Mouse (Mus musculus): ENCODE results near the gene Anxa4. TPM values are rescaled to one million over a fixed set of nuclear protein-coding genes. Genes with fewer than 3 reads are reported as not detected.

The Anxa4 gene
- polyA plus RNA-seq, 1 experiment: 21.6 TPM

DNA sequence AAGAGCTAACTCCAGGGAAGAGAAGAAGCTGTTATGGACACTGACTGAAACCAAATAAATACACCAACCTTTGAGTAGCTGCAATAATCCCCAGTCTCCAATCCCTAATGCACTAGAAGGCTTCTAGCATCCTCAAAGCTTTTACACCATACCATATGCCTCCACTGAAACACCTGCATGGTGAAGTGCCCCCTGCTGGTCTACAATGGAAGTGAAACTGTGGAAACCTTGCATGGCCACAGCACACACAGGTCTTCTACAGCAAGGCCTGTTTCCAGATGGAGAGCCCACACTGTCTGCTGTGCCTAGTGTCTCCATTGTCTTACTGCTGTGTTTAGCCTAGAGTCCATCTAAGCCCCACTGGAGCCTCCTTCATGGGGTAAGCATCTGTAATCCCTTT lies 98.9 kb downstream of the Anxa4 start:
- no peak for TF ChIP-seq GATA1 (IDR thresholded peaks at IDR 0.05; ENCODE audit: borderline replicate concordance, low read length)
- TF ChIP-seq FLI1 (IDR thresholded peaks at IDR 0.05; ENCODE audit: low read length): no peak
- peaks cover 4% of the 10 kb centered on the region for H3K4me1 ChIP-seq
- peaks cover 90% of the 10 kb centered on the region for H3K36me3 ChIP-seq (replicated peaks; ENCODE audit: low read length)
- H3K27me3 ChIP-seq (replicated peaks): no peaks in the 10 kb centered on the region
- no peak overlapping the region for H3K4me3 ChIP-seq (replicated peaks)
- H3K9me3 ChIP-seq: no peaks in the 10 kb centered on the region

DNA sequence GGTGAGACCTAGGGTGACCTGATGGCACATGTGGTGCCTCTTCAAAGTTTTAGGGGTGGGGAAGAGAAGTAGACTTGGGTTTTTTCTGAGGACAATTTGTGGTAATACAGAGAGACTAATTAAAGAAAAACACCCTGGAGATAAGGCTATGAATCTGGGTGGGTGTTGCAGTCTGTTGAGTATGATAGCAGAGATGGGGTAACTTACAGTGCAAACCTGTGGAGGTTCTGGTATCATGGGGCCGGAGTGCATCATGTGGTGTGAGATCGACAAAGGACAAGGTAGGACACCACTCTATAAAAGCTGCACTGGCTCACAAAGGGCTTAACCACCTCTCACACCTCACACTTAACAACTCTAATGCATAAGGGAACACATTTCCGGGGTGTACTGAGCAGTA lies 103.7 kb downstream of the Anxa4 start:
- Histone ChIP-seq H3K36me3 (replicated peaks; ENCODE audit: low read length) (peaks cover 55% of the 10 kb centered on the region), H3K27me3 (replicated peaks) (no peaks in the 10 kb centered on the region)
- TF ChIP-seq GATA1 (IDR thresholded peaks at IDR 0.05; ENCODE audit: borderline replicate concordance, low read length) (no peak), FLI1 (IDR thresholded peaks at IDR 0.05; ENCODE audit: low read length) (no peak)

DNA sequence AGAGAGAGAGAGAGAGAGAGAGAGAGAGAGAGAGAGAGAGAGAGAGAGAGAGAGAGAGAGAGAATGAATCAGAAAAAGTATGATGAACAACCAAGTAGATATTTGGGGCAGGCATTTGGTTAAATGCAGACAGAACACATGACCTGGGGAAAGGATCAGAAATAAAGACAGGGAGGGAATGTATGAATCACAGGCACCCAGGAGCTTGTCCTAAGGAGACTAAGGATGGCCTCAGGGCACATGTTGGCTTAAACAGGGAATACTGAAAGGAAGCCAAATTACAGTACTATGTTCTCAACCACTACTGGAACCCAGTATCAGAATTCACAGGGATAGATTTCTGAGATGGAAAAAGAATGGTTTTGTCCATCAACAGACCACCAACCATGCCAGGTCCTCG lies 106.4 kb downstream of the Anxa4 start:
- H3K4me1 ChIP-seq: peaks cover 20% of the 10 kb centered on the region
- H3K36me3 ChIP-seq (replicated peaks; ENCODE audit: low read length): peaks cover 44% of the 10 kb centered on the region
- TF ChIP-seq GATA1 (IDR thresholded peaks at IDR 0.05; ENCODE audit: borderline replicate concordance, low read length): no peak
- H3K27me3 ChIP-seq (replicated peaks): no peaks in the 10 kb centered on the region
- no peak overlapping the region for H3K4me3 ChIP-seq (replicated peaks)
- no peaks in the 10 kb centered on the region for H3K9me3 ChIP-seq

More for the DNA sequence above, 103.7 kb downstream of the Anxa4 start:
- peaks cover 8% of the 10 kb centered on the region for H3K4me1 ChIP-seq
- H3K4me3 ChIP-seq (replicated peaks): no peak overlapping the region
- no peaks in the 10 kb centered on the region for H3K9me3 ChIP-seq

Other genes starting within 250 kb of the Anxa4 start
- gene Asprv1, start 165.4 kb downstream of the Anxa4 start, polyA plus RNA-seq (2012; ENCODE audit: insufficient read depth, low replicate concordance): 0.64 TPM in 1 of 2 replicates, not detected in the other
- 45.0 and 47.5 TPM in 2 replicates for gene Mxd1, start 124.4 kb downstream of the Anxa4 start, polyA plus RNA-seq (2012; ENCODE audit: insufficient read depth, low replicate concordance)
- gene Snrnp27, start 109.1 kb downstream of the Anxa4 start, polyA plus RNA-seq (2012; ENCODE audit: insufficient read depth, low replicate concordance): 56.3 and 375 TPM in 2 replicates
- gene Gmcl1, start 60.2 kb downstream of the Anxa4 start, polyA plus RNA-seq (2012; ENCODE audit: insufficient read depth, low replicate concordance): 4.3 and 7.1 TPM in 2 replicates
- gene Aak1, start 55.9 kb upstream of the Anxa4 start, polyA plus RNA-seq (2012; ENCODE audit: insufficient read depth, low replicate concordance): 2.2 and 6.8 TPM in 2 replicates
- gene Nfu1, start 215.7 kb upstream of the Anxa4 start, polyA plus RNA-seq (2012; ENCODE audit: insufficient read depth, low replicate concordance): 57.0 and 66.2 TPM in 2 replicates
- 7.1 and 10.6 TPM in 2 replicates for gene Gfpt1, start 249.3 kb upstream of the Anxa4 start, polyA plus RNA-seq (2012; ENCODE audit: insufficient read depth, low replicate concordance)

Measured in megakaryocyte, embryonic 14.5 days (primary cell).